Mouse (Mus musculus) bone marrow macrophage, adult 2 months (primary cell): ENCODE results near the gene Gm5726. TPM values are rescaled to one million over a fixed set of nuclear protein-coding genes. Genes with fewer than 3 reads are reported as not detected.
"Not testable (repeated sequence)": the region's sequence is repeated elsewhere in the genome, so short reads cannot be mapped to it uniquely, and the experiment has no call there.

Experiments
- H3K27ac ChIP-seq: 2 replicates; pipeline ENCODE4 v1.5.1; 2012; ENCODE audit warnings: low read depth, low read length; ENCODE audit not compliant: insufficient read depth
- H3K4me1 ChIP-seq: 2 replicates; pipeline ENCODE4 v1.6.1; 2012; ENCODE audit warnings: low read length; ENCODE audit not compliant: control insufficient read depth, insufficient read depth
- H3K4me3 ChIP-seq: 2 replicates; pipeline ENCODE4 v1.5.1; 2012; ENCODE audit warnings: mild to moderate bottlenecking, low read length, moderate library complexity; ENCODE audit not compliant: insufficient read depth
- polyA plus RNA-seq: library from polyadenylated mRNA; stranded (reverse); fragments of >200 nt; gene quantifications from 2 replicates; pipeline ENCODE4 v1.2.4, GENCODE M21; 2012; ENCODE audit not compliant: missing spikeins, insufficient read depth, insufficient read length

The Gm5726 gene
- not detected in 2 replicates for polyA plus RNA-seq

DNA sequence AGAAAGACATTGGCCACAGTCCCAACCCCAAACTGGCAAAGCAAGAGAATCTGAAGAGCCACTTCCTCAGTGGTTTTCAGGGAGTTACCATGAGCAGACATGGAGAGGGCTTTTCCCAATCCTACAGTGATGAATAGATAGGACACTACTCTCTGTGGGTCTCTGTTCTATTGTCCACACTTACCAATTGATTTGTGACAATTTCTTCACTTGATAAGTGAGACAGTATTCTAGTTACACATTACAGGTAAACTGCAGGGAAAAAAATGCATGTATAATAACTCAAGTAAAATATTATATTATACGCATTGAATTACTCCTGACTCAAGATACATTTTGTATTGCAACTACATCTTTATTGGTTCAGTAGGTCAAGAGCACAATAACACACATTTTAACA, at the start of gene Gm5726:
Gm5726 (minus strand) TSS at position 101 of the 400 bp plus-strand sequence.
- H3K4me1 ChIP-seq, H3K27ac ChIP-seq, H3K4me3 ChIP-seq: not testable (repeated sequence)

DNA sequence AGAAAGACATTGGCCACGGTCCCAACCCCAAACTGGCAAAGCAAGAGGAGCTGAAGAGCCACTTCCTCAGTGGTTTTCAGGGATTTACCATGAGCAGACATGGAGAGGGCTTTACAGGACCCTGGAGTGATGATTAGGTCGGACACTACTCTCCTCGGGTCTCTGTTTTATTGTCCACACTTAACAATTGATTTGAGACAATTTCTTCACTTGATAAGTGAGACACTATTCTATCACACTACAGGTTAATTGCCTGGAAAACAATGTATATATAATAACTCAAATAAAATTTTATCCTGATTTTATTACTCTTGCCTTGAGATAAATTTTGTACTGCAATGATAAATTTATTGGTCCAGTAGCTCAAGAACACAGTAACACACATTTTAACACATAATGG, 30.6 kb upstream of the Gm5726 start, which contains the start of gene Gm4141:
Gm4141 (minus strand) TSS at position 101 of the 400 bp plus-strand sequence.
- not testable (repeated sequence) for H3K4me1 ChIP-seq, H3K27ac ChIP-seq, H3K4me3 ChIP-seq

DNA sequence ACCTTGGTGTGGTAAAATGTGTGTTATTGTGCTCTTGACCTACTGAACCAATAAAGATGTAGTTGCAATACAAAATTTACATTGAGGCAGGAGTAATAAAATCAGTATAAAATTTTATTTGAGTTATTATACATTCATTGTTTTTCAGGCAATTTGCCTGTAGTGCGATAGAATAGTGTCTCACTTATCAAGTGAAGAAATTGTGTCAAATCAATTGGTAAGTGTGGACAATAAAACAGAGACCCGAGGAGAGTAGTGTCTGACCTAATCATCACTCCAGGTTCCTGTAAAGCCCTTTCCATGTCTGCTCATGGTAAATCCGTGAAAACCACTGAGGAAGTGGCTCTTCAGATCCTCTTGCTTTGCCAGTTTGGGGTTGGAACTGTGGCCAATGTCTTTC, 12.0 kb downstream of the Gm5726 start, which contains the start of gene Vmn1r104:
Vmn1r104 (plus strand) TSS at position 301 of the 400 bp plus-strand sequence.
- H3K27ac ChIP-seq, H3K4me3 ChIP-seq, H3K4me1 ChIP-seq: not testable (repeated sequence)

DNA sequence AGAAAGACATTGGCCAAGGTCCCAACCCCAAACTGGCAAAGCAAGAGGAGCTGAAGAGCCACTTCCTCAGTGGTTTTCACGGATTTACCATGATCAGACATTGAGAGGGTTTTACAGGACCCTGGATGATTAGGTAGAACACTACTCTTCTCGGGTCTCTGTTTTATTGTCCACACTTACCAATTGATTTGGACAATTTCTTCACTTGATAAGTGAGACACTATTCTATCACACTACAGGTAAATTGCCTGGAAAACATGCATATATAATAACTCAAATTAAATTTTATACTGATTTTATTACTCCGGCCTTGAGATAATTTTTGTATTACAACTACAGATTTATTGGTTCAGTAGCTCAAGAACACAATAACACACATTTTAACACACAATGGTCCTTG, 35.1 kb downstream of the Gm5726 start, which contains the start of gene Vmn1r103:
Vmn1r103 (minus strand) TSS at position 101 of the 400 bp plus-strand sequence.
- H3K27ac ChIP-seq, H3K4me1 ChIP-seq, H3K4me3 ChIP-seq: not testable (repeated sequence)

Other genes with a start within 250 kb of the Gm5726 start
- gene Gm4133, start 211.7 kb downstream of the Gm5726 start, polyA plus RNA-seq: not detected in 2 replicates
- gene Gm5728, start 170.3 kb downstream of the Gm5726 start, polyA plus RNA-seq: not detected in 2 replicates
- gene Vmn1r100, start 127.8 kb downstream of the Gm5726 start, polyA plus RNA-seq: not detected in 2 replicates
- gene Vmn1r101, start 103.2 kb downstream of the Gm5726 start, polyA plus RNA-seq: not detected in 2 replicates
- not detected in 2 replicates for gene Gm10670, start 70.8 kb downstream of the Gm5726 start, polyA plus RNA-seq
- gene Vmn1r103, start 35.2 kb downstream of the Gm5726 start, polyA plus RNA-seq: not detected in 2 replicates
- gene Vmn1r104, start 11.9 kb downstream of the Gm5726 start, polyA plus RNA-seq: not detected in 2 replicates
- not detected in 2 replicates for gene Gm4141, start 30.5 kb upstream of the Gm5726 start, polyA plus RNA-seq
- gene Gm4513, start 53.3 kb upstream of the Gm5726 start, polyA plus RNA-seq: not detected in 2 replicates
- not detected in 2 replicates for gene Vmn1r107, start 123.2 kb upstream of the Gm5726 start, polyA plus RNA-seq
- gene Vmn1r111, start 157.5 kb upstream of the Gm5726 start, polyA plus RNA-seq: not detected in 2 replicates
- not detected in 2 replicates for gene Gm10668, start 184.9 kb upstream of the Gm5726 start, polyA plus RNA-seq
- gene Vmn1r112, start 225.4 kb upstream of the Gm5726 start, polyA plus RNA-seq: not detected in 2 replicates
- not detected in 2 replicates for gene Vmn1r113, start 241.5 kb upstream of the Gm5726 start, polyA plus RNA-seq